11 mouse cellular contexts compared by ENCODE assay signal in the genomic region with DNA sequence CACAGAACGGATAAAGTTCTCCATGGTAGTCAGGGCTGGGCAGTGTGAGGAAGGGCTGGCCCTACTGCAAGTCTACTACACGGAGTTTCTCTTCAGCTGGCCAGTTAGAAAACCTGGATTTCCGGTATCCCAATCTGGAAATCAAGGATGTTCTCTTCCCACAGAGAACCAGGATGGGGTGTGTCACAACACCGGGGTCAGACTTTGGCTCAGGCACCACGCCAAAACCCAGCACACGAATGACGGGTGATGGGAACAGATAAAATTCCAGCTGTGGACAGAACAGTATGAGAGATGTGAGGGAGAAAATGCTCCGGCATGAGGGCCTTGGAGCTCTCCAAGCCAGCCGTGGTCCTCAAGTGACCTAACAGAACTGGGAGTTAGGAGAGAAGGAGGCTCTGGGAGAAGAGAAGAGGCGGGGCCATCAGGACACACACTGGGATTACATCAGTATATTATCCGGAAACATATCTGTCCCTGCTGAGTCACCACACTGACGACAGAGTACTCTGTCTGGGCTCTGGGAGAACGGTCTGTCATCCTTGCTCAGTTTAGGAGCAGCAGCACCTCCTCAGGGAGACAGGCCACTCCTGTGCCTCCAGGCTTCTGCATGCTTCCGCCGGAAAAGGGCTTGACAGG.
DNase-seq lines count a peak whose midpoint lies in the region; ATAC-seq and TF ChIP-seq lines count a peak whose summit lies in the region.
"Had no signal": no experiment of that assay in that cellular context is flagged by ENCODE, and none has a peak within 500 bp of the region (broad histone marks: within the 10 kb centered on the region; RNA-seq: fewer than 3 reads in every experiment).

No protein-coding gene starts in this region.

- no peak overlapping the region for H3K9ac ChIP-seq in embryonic facial prominence, embryonic 13.5 days
- no peak overlapping the region for H3K9ac ChIP-seq in midbrain, postnatal 0 days (replicated peaks; ENCODE audit: low read length, poor library complexity, severe bottlenecking)
- no peak overlapping the region for H3K9ac ChIP-seq in midbrain, embryonic 13.5 days (replicated peaks)

- no peak for DNase-seq in embryonic facial prominence, embryonic 10.5 days (ENCODE audit: low spot score)
- DNase-seq in urinary bladder, postnatal 14 days (ENCODE audit: low spot score): peak; percentile 32
- DNase-seq in urinary bladder, adult 2 months (ENCODE audit: low spot score): no peak
- DNase-seq in kidney, postnatal 14 days: peak; percentile 64
- DNase-seq in midbrain, postnatal 0 days (ENCODE audit: low spot score): no peak
- DNase-seq in spleen, adult 18-20 months: no peak
- DNase-seq: B cell, adult 2 months; thymus, postnatal 25 days had no signal

- no peak overlapping the region for H3K4me3 ChIP-seq in embryonic facial prominence, embryonic 13.5 days
- no peak overlapping the region for H3K4me3 ChIP-seq in embryonic facial prominence, embryonic 10.5 days
- H3K4me3 ChIP-seq in midbrain, postnatal 0 days (ENCODE audit: low read depth, low read length): no peak overlapping the region
- no peak overlapping the region for H3K4me3 ChIP-seq in midbrain, embryonic 13.5 days (replicated peaks)

- no peak for TF ChIP-seq CTCF in midbrain, postnatal 0 days (IDR thresholded peaks at IDR 0.05)

- no peak overlapping the region for H3K27ac ChIP-seq in embryonic facial prominence, embryonic 13.5 days
- no peak overlapping the region for H3K27ac ChIP-seq in embryonic facial prominence, embryonic 10.5 days (replicated peaks)
- no peak overlapping the region for H3K27ac ChIP-seq in midbrain, postnatal 0 days (ENCODE audit: low read depth, low read length)
- H3K27ac ChIP-seq in midbrain, embryonic 13.5 days: no peak overlapping the region

- H3K27me3 ChIP-seq in embryonic facial prominence, embryonic 13.5 days: no peaks in the 10 kb centered on the region
- no peaks in the 10 kb centered on the region for H3K27me3 ChIP-seq in embryonic facial prominence, embryonic 10.5 days (replicated peaks; ENCODE audit: low read depth, poor library complexity, severe bottlenecking)
- no peaks in the 10 kb centered on the region for H3K27me3 ChIP-seq in midbrain, postnatal 0 days (ENCODE audit: insufficient read depth, low read length)
- no peaks in the 10 kb centered on the region for H3K27me3 ChIP-seq in midbrain, embryonic 13.5 days

- no peak overlapping the region for H3K4me2 ChIP-seq in embryonic facial prominence, embryonic 13.5 days
- no peak overlapping the region for H3K4me2 ChIP-seq in midbrain, postnatal 0 days (ENCODE audit: low read depth, low read length, poor library complexity, severe bottlenecking)
- no peak overlapping the region for H3K4me2 ChIP-seq in midbrain, embryonic 13.5 days (replicated peaks)

- H3K9me3 ChIP-seq in embryonic facial prominence, embryonic 13.5 days: no peaks in the 10 kb centered on the region
- no peaks in the 10 kb centered on the region for H3K9me3 ChIP-seq in embryonic facial prominence, embryonic 10.5 days
- no peaks in the 10 kb centered on the region for H3K9me3 ChIP-seq in midbrain, postnatal 0 days (ENCODE audit: low read length)
- no peaks in the 10 kb centered on the region for H3K9me3 ChIP-seq in midbrain, embryonic 13.5 days

- WGBS in embryonic facial prominence, embryonic 13.5 days: 71% methylated on average over 15 of the region's 15 CpGs
- WGBS in embryonic facial prominence, embryonic 10.5 days: 82% methylated on average over 15 of the region's 15 CpGs
- WGBS in midbrain, postnatal 0 days: 72% methylated on average over 15 of the region's 15 CpGs
- WGBS in midbrain, embryonic 13.5 days: 82% methylated on average over 15 of the region's 15 CpGs

- 0 out of 2 replicates have a peak, but pooled peaks have one; percentile 15 for ATAC-seq in embryonic facial prominence, embryonic 13.5 days (ENCODE audit: insufficient number of reproducible peaks, insufficient read depth, low FRiP score, low TSS enrichment, low read depth)
- ATAC-seq in midbrain, postnatal 0 days (ENCODE audit: low FRiP score): no peak
- ATAC-seq in midbrain, embryonic 13.5 days: no peak
- ATAC-seq: activated CD4-positive, CD25-positive, alpha-beta regulatory T cell, adult 4 months had no signal

- H3K4me1 ChIP-seq in embryonic facial prominence, embryonic 13.5 days: no peaks in the 10 kb centered on the region; the same call in 1 of the 2 replicates
- peaks cover 22% of the 10 kb centered on the region for H3K4me1 ChIP-seq in embryonic facial prominence, embryonic 10.5 days
- no peaks in the 10 kb centered on the region for H3K4me1 ChIP-seq in midbrain, postnatal 0 days (ENCODE audit: insufficient read depth, low read length)
- H3K4me1 ChIP-seq in midbrain, embryonic 13.5 days (replicated peaks): peaks cover 43% of the 10 kb centered on the region

- no peaks in the 10 kb centered on the region for H3K36me3 ChIP-seq in embryonic facial prominence, embryonic 13.5 days
- H3K36me3 ChIP-seq in embryonic facial prominence, embryonic 10.5 days (replicated peaks): no peaks in the 10 kb centered on the region; the same call in 1 of the 2 replicates
- no peaks in the 10 kb centered on the region for H3K36me3 ChIP-seq in midbrain, postnatal 0 days (ENCODE audit: insufficient read depth, low read length)
- no peaks in the 10 kb centered on the region for H3K36me3 ChIP-seq in midbrain, embryonic 13.5 days

Comparison
In these comparisons a context has a peak if more than half of its experiments do, and no peak if none do; other contexts are left out.
1. DNase-seq: peak in urinary bladder, postnatal 14 days (single experiment) and kidney, postnatal 14 days (single experiment); none in embryonic facial prominence, embryonic 10.5 days (single experiment), urinary bladder, adult 2 months (single experiment), midbrain, postnatal 0 days (single experiment) and spleen, adult 18-20 months (0 of 2).